Mouse (Mus musculus): ENCODE results near the gene Fam136a. TPM values are rescaled to one million over a fixed set of nuclear protein-coding genes. Genes with fewer than 3 reads are reported as not detected.

The Fam136a gene
- polyA plus RNA-seq (2012; fragmentation: generic; extraction: Trizol): 30.8 TPM

- Histone ChIP-seq H3ac (ENCODE audit: control insufficient read depth, insufficient read length) (peak within 1 kb of the TSS; percentile 31), H3K4me2 (ENCODE audit: low read depth) (peak within 1 kb of the TSS; percentile 98), H3K79me2 (ENCODE audit: control insufficient read depth, insufficient read depth) (peaks cover 5% of the 10 kb centered on the region), H3K36me3 (ENCODE audit: control insufficient read depth, insufficient read depth) (no peaks in the 10 kb centered on the region), H3K27me3 (ENCODE audit: control insufficient read depth, insufficient read depth, insufficient read length) (no peaks in the 10 kb centered on the region), H3K4me3 (peak within 1 kb of the TSS; percentile 35)
- TF ChIP-seq MYOG (IDR thresholded peaks at IDR 0.05; ENCODE audit: control insufficient read depth in 1 of 3, insufficient read depth in 1 of 3, insufficient read length in 2 of 3, low read depth in 2 of 3) (peak in 1 of 3 experiments; percentile 14), TCF3 (IDR thresholded peaks at IDR 0.05; ENCODE audit: insufficient read length, low read depth) (no peak), USF1 (IDR thresholded peaks at IDR 0.05; ENCODE audit: low read depth) (no peak), CEBPB (IDR thresholded peaks at IDR 0.05; ENCODE audit: insufficient read depth, poor library complexity, severe bottlenecking) (no peak), POLR2A (IDR thresholded peaks at IDR 0.05; ENCODE audit: insufficient read length, low read depth) (peak; percentile 89), POLR2AphosphoS2 (IDR thresholded peaks at IDR 0.05; ENCODE audit: insufficient read length, low read depth) (peak; percentile 78), REST (IDR thresholded peaks at IDR 0.05; ENCODE audit: insufficient read depth, insufficient read length) (no peak)
These were observed at the start of gene Fam136a for GRCm38 (mm10) chr6:86365371-86366124. Gene Fam136a (plus strand): TSS chr6:86365646.

DNA sequence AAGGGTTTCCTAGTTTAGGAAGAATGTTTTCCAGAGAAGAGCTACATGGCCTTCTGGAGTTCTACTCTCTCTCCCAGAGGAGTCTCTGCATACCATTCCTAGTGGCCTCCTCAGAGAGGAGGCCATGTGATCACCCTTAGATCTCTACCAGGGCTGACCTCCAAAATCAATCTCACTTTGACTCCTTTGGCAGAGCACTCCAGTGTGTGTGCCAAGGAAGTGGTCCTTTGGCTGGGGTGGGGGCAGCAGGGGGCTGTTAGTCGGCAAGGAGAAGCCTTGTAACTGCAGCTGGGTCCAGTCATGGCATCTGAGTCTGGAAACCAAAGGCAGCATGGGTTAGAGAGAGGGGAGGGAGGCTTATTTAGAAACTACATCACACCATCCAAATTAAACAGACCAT is 48.4 kb upstream of the Fam136a start:
- TF ChIP-seq MYOG (IDR thresholded peaks at IDR 0.05; ENCODE audit: control insufficient read depth in 1 of 3, insufficient read depth in 1 of 3, insufficient read length in 2 of 3, low read depth in 2 of 3) (no peak), USF1 (IDR thresholded peaks at IDR 0.05; ENCODE audit: low read depth) (no peak), MYOD1 (IDR thresholded peaks at IDR 0.05; ENCODE audit: control insufficient read depth in 1 of 3, insufficient read length in 2 of 3, low read depth in 2 of 3) (no peak), MAX (IDR thresholded peaks at IDR 0.05; ENCODE audit: low read depth) (no peak), POLR2AphosphoS2 (IDR thresholded peaks at IDR 0.05; ENCODE audit: insufficient read length, low read depth) (no peak), CEBPB (IDR thresholded peaks at IDR 0.05; ENCODE audit: insufficient read depth, poor library complexity, severe bottlenecking) (no peak), POLR2A (IDR thresholded peaks at IDR 0.05; ENCODE audit: insufficient read length, low read depth) (no peak)
- H3K27me3 ChIP-seq (ENCODE audit: control insufficient read depth, insufficient read depth, insufficient read length): no peaks in the 10 kb centered on the region
- H3K36me3 ChIP-seq (ENCODE audit: control insufficient read depth, insufficient read depth): no peaks in the 10 kb centered on the region
- no peaks in the 10 kb centered on the region for H3K79me2 ChIP-seq (ENCODE audit: control insufficient read depth, insufficient read depth)
- no peak overlapping the region for H3K4me3 ChIP-seq
- no peak overlapping the region for H3K4me2 ChIP-seq (ENCODE audit: low read depth)
- H3ac ChIP-seq (ENCODE audit: control insufficient read depth, insufficient read length): no peak overlapping the region

DNA sequence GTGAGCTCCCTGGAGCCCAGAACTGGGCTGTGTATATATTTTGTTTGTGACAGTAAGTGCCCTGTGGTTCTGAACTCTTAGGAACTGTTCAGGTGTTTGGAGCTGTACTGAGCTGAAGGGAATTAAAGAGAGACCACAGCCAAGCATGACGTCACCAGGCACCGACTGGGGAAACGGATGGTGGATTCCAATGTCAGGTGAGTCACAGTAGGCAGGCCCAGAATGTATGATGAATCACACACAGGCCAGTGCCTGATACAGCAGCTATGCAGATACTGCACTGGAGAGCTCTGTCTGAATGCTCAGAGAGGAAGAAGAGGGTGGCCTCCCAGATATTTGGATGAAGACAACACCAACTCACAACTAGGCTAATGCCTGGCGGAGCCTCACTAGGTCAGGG is 46.6 kb upstream of the Fam136a start:
- no peaks in the 10 kb centered on the region for H3K79me2 ChIP-seq (ENCODE audit: control insufficient read depth, insufficient read depth)
- no peak overlapping the region for H3ac ChIP-seq (ENCODE audit: control insufficient read depth, insufficient read length)

DNA sequence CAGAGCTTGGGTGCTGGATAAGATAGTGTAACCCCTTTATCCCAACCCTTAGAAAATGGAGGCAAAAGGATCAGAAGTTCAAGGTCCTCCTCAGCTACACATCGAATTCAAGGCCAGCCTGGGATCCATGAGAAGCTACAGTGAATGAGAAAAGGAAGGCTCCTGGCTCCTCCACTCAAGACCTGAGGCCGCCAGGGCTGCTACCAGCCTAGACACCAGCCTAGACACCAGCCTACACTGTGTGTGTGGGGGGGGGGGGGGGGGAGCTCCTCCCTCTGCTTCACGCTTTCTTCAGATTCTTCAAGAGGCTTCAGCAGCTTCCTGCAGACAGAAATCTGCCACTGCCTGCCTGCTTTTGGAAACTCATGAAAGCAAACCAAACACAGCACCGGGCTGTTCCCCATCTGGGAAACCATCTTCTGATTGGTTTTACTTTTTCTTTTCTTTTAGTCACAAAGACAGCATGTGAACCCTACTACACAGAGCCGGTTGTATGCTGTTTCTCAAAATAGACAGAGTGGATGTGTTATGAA is 43.3 kb upstream of the Fam136a start:
- Histone ChIP-seq H3K4me3 (no peak overlapping the region), H3ac (ENCODE audit: control insufficient read depth, insufficient read length) (no peak overlapping the region), H3K36me3 (ENCODE audit: control insufficient read depth, insufficient read depth) (no peaks in the 10 kb centered on the region), H3K79me2 (ENCODE audit: control insufficient read depth, insufficient read depth) (no peaks in the 10 kb centered on the region), H3K27me3 (ENCODE audit: control insufficient read depth, insufficient read depth, insufficient read length) (no peaks in the 10 kb centered on the region), H3K4me2 (ENCODE audit: low read depth) (no peak overlapping the region)
- TF ChIP-seq CEBPB (IDR thresholded peaks at IDR 0.05; ENCODE audit: insufficient read depth, poor library complexity, severe bottlenecking) (no peak), MYOG (IDR thresholded peaks at IDR 0.05; ENCODE audit: control insufficient read depth in 1 of 3, insufficient read depth in 1 of 3, insufficient read length in 2 of 3, low read depth in 2 of 3) (no peak), MAX (IDR thresholded peaks at IDR 0.05; ENCODE audit: low read depth) (no peak), MYOD1 (IDR thresholded peaks at IDR 0.05; ENCODE audit: control insufficient read depth in 1 of 3, insufficient read length in 2 of 3, low read depth in 2 of 3) (no peak), POLR2A (IDR thresholded peaks at IDR 0.05; ENCODE audit: insufficient read length, low read depth) (no peak), POLR2AphosphoS2 (IDR thresholded peaks at IDR 0.05; ENCODE audit: insufficient read length, low read depth) (no peak), REST (IDR thresholded peaks at IDR 0.05; ENCODE audit: insufficient read depth, insufficient read length) (no peak), TCF12 (IDR thresholded peaks at IDR 0.05; ENCODE audit: insufficient read depth, poor library complexity, severe bottlenecking) (no peak), TCF3 (IDR thresholded peaks at IDR 0.05; ENCODE audit: insufficient read length, low read depth) (no peak)

More for the DNA sequence above, 46.6 kb upstream of the Fam136a start:
- H3K36me3 ChIP-seq (ENCODE audit: control insufficient read depth, insufficient read depth): no peaks in the 10 kb centered on the region
- no peak overlapping the region for H3K4me3 ChIP-seq
- H3K4me2 ChIP-seq (ENCODE audit: low read depth): peak overlapping the region; percentile 43
- TF ChIP-seq POLR2A (IDR thresholded peaks at IDR 0.05; ENCODE audit: insufficient read length, low read depth): no peak
- TF ChIP-seq SRF (IDR thresholded peaks at IDR 0.05; ENCODE audit: control insufficient read depth, insufficient read length, low read depth): no peak
- no peak for TF ChIP-seq E2F4 (IDR thresholded peaks at IDR 0.05; ENCODE audit: insufficient read depth)
- TF ChIP-seq TCF12 (IDR thresholded peaks at IDR 0.05; ENCODE audit: insufficient read depth, poor library complexity, severe bottlenecking): no peak
- TF ChIP-seq MAX (IDR thresholded peaks at IDR 0.05; ENCODE audit: low read depth): no peak
- no peak for TF ChIP-seq POLR2AphosphoS2 (IDR thresholded peaks at IDR 0.05; ENCODE audit: insufficient read length, low read depth)
- no peak for TF ChIP-seq CEBPB (IDR thresholded peaks at IDR 0.05; ENCODE audit: insufficient read depth, poor library complexity, severe bottlenecking)
- TF ChIP-seq TCF3 (IDR thresholded peaks at IDR 0.05; ENCODE audit: insufficient read length, low read depth): no peak
- TF ChIP-seq MYOD1 (IDR thresholded peaks at IDR 0.05; ENCODE audit: control insufficient read depth in 1 of 3, insufficient read length in 2 of 3, low read depth in 2 of 3): no peak
- TF ChIP-seq USF1 (IDR thresholded peaks at IDR 0.05; ENCODE audit: low read depth): no peak
- no peak for TF ChIP-seq REST (IDR thresholded peaks at IDR 0.05; ENCODE audit: insufficient read depth, insufficient read length)
- TF ChIP-seq MYOG (IDR thresholded peaks at IDR 0.05; ENCODE audit: control insufficient read depth in 1 of 3, insufficient read depth in 1 of 3, insufficient read length in 2 of 3, low read depth in 2 of 3): no peak
- no peaks in the 10 kb centered on the region for H3K27me3 ChIP-seq (ENCODE audit: control insufficient read depth, insufficient read depth, insufficient read length)

All from myocyte (in vitro differentiated cells).